Mouse (Mus musculus) hindbrain, embryonic 13.5 days (tissue): ENCODE data around the gene Jmy. TPM values are rescaled to one million over a fixed set of nuclear protein-coding genes. Genes with fewer than 3 reads are reported as not detected.

Experiments
- ATAC-seq: fragments of 200-750 bp; cut with Nextera tagmentation; 2 replicates; pipeline ENCODE4 v1.8.0; 2017; ENCODE audit warnings: moderate TSS enrichment; ENCODE audit not compliant: low FRiP score
- H3K27ac ChIP-seq: fragments of 300-500 bp; sonication (generic); 2 replicates; pipeline ENCODE4 v1.5.1; 2015; ENCODE audit warnings: inconsistent platforms, mild to moderate bottlenecking, moderate library complexity
- H3K27me3 ChIP-seq: fragments of 300-500 bp; sonication (generic); 2 replicates; pipeline ENCODE4 v1.6.1; 2015; ENCODE audit warnings: mild to moderate bottlenecking, inconsistent platforms
- H3K36me3 ChIP-seq: fragments of 300-500 bp; sonication (generic); 2 replicates; pipeline ENCODE4 v1.6.1; 2015; ENCODE audit warnings: mild to moderate bottlenecking, inconsistent platforms
- H3K4me1 ChIP-seq: fragments of 300-500 bp; sonication (generic); replicated peaks from 2 replicates; pipeline ENCODE4 v1.6.1; 2015; ENCODE audit warnings: inconsistent platforms
- H3K4me2 ChIP-seq: fragments of 300-500 bp; sonication (generic); 2 replicates; pipeline ENCODE4 v1.6.1; 2015; ENCODE audit warnings: inconsistent platforms, mild to moderate bottlenecking, moderate library complexity
- H3K4me3 ChIP-seq: fragments of 300-500 bp; sonication (generic); 2 replicates; pipeline ENCODE4 v1.5.1; 2015; ENCODE audit warnings: mild to moderate bottlenecking, inconsistent platforms
- H3K9ac ChIP-seq: fragments of 300-500 bp; sonication (generic); 2 replicates; pipeline ENCODE4 v1.6.1; 2015; ENCODE audit warnings: mild to moderate bottlenecking, inconsistent platforms
- H3K9me3 ChIP-seq: fragments of 300-500 bp; sonication (generic); 2 replicates; pipeline ENCODE4 v1.6.1; 2016; ENCODE audit warnings: inconsistent platforms
- WGBS: fragments of 180-500 bp; shearing (Covaris S2); methylation state at CpG from one replicate; pipeline ENCODE4 v1.1.7; 2015; 5-methylcytosine and 5-hydroxymethylcytosine counted together
- polyA plus RNA-seq: library from polyadenylated mRNA; unstranded; fragments of >200 nt; fragmentation: Nextera tagmentation; extraction: Ambion mirVana; gene quantifications from 2 replicates; pipeline ENCODE4 v1.2.1, GENCODE M21; 2015

Jmy gene
- polyA plus RNA-seq, 1 experiment from 2014 or later = 6.9 TPM

- Histone ChIP-seq H3K4me1 (no peaks in the 10 kb centered on the region), H3K4me3 (no peak overlapping the region), H3K9ac (no peak overlapping the region), H3K4me2 (no peak overlapping the region), H3K36me3 (peaks cover 11% of the 10 kb centered on the region), H3K27ac (no peak overlapping the region), H3K27me3 (no peaks in the 10 kb centered on the region), H3K9me3 (no peaks in the 10 kb centered on the region)
- no peak for ATAC-seq
- WGBS = 82% methylated on average over 7 of the region's 7 CpGs
Measured at GRCm38 (mm10) chr13:93388594-93389241, 110.9 kb downstream of the Jmy start.

GRCm38 (mm10) chr13:93387440-93387839, 112.2 kb downstream of the Jmy start:
- ATAC-seq = no peak
- 75% methylated on average over 5 of the region's 5 CpGs for WGBS
- H3K27ac ChIP-seq = no peak overlapping the region

GRCm38 (mm10) chr13:93385147-93385546, 114.5 kb downstream of the Jmy start:
- ATAC-seq = no peak
- H3K4me3 ChIP-seq = no peak overlapping the region
- WGBS = 79% methylated on average over 1 of the region's 1 CpGs

More at GRCm38 (mm10) chr13:93387440-93387839, 112.2 kb downstream of the Jmy start:
- Histone ChIP-seq H3K4me1 (no peaks in the 10 kb centered on the region), H3K4me2 (no peak overlapping the region), H3K27me3 (no peaks in the 10 kb centered on the region), H3K36me3 (peaks cover 6% of the 10 kb centered on the region; the same call in 1 of the 2 replicates), H3K9ac (no peak overlapping the region), H3K9me3 (no peaks in the 10 kb centered on the region), H3K4me3 (no peak overlapping the region)

GRCm38 (mm10) chr13:93384481-93384880, 115.1 kb downstream of the Jmy start:
- no peaks in the 10 kb centered on the region for H3K27me3 ChIP-seq
- H3K9ac ChIP-seq = no peak overlapping the region
- H3K4me3 ChIP-seq = no peak overlapping the region
- H3K4me1 ChIP-seq = no peaks in the 10 kb centered on the region
- H3K27ac ChIP-seq = no peak overlapping the region
- no peaks in the 10 kb centered on the region for H3K9me3 ChIP-seq
- 74% methylated on average over 1 of the region's 1 CpGs for WGBS
- H3K4me2 ChIP-seq = no peak overlapping the region
- no peaks in the 10 kb centered on the region for H3K36me3 ChIP-seq
- ATAC-seq = no peak

More at GRCm38 (mm10) chr13:93385147-93385546, 114.5 kb downstream of the Jmy start:
- Histone ChIP-seq H3K36me3 (no peaks in the 10 kb centered on the region), H3K4me1 (no peaks in the 10 kb centered on the region), H3K9ac (no peak overlapping the region), H3K9me3 (no peaks in the 10 kb centered on the region), H3K27me3 (no peaks in the 10 kb centered on the region), H3K4me2 (no peak overlapping the region), H3K27ac (no peak overlapping the region)

- no peak overlapping the region for H3K9ac ChIP-seq
- no peaks in the 10 kb centered on the region for H3K9me3 ChIP-seq
- no peak for ATAC-seq
- H3K4me1 ChIP-seq = no peaks in the 10 kb centered on the region
- no peak overlapping the region for H3K4me3 ChIP-seq
- H3K27ac ChIP-seq = no peak overlapping the region
- no peak overlapping the region for H3K4me2 ChIP-seq
- 94% methylated on average over 2 of the region's 2 CpGs for WGBS
- no peaks in the 10 kb centered on the region for H3K27me3 ChIP-seq
- H3K36me3 ChIP-seq = no peaks in the 10 kb centered on the region
Measured at GRCm38 (mm10) chr13:93383620-93384019, 116.0 kb downstream of the Jmy start.

GRCm38 (mm10) chr13:93383092-93383491, 116.5 kb downstream of the Jmy start:
- no peaks in the 10 kb centered on the region for H3K4me1 ChIP-seq
- no peaks in the 10 kb centered on the region for H3K36me3 ChIP-seq
- ATAC-seq = no peak
- no peak overlapping the region for H3K4me2 ChIP-seq
- no peak overlapping the region for H3K4me3 ChIP-seq
- no peak overlapping the region for H3K9ac ChIP-seq
- 95% methylated on average over 5 of the region's 5 CpGs for WGBS
- no peak overlapping the region for H3K27ac ChIP-seq
- H3K27me3 ChIP-seq = no peaks in the 10 kb centered on the region
- no peaks in the 10 kb centered on the region for H3K9me3 ChIP-seq

GRCm38 (mm10) chr13:93381301-93381700, 118.3 kb downstream of the Jmy start:
- H3K9ac ChIP-seq = no peak overlapping the region
- 86% methylated on average over 1 of the region's 1 CpGs for WGBS
- H3K4me3 ChIP-seq = no peak overlapping the region
- no peak overlapping the region for H3K4me2 ChIP-seq
- H3K9me3 ChIP-seq = no peaks in the 10 kb centered on the region
- no peak for ATAC-seq
- no peaks in the 10 kb centered on the region for H3K27me3 ChIP-seq
- H3K36me3 ChIP-seq = no peaks in the 10 kb centered on the region
- H3K4me1 ChIP-seq = no peaks in the 10 kb centered on the region
- no peak overlapping the region for H3K27ac ChIP-seq

GRCm38 (mm10) chr13:93380399-93381063, 119.1 kb downstream of the Jmy start:
- Histone ChIP-seq H3K9ac (no peak overlapping the region), H3K9me3 (no peaks in the 10 kb centered on the region), H3K36me3 (no peaks in the 10 kb centered on the region), H3K4me2 (no peak overlapping the region), H3K4me3 (no peak overlapping the region), H3K4me1 (no peaks in the 10 kb centered on the region), H3K27ac (no peak overlapping the region), H3K27me3 (no peaks in the 10 kb centered on the region)
- WGBS = 95% methylated on average over 8 of the region's 8 CpGs
- ATAC-seq = no peak

Other genes starting within 250 kb of the Jmy start
- 11.7 and 11.8 TPM in 2 replicates for gene Homer1, start 200.2 kb downstream of the Jmy start, polyA plus RNA-seq
- gene Bhmt, start 138.2 kb upstream of the Jmy start, polyA plus RNA-seq = 0.21 and 0.95 TPM in 2 replicates
- 0.09 and 0.13 TPM in 2 replicates for gene Bhmt2, start 174.5 kb upstream of the Jmy start, polyA plus RNA-seq
- 0.14 and 0.66 TPM in 2 replicates for gene Dmgdh, start 174.6 kb upstream of the Jmy start, polyA plus RNA-seq